Mouse (Mus musculus) intestine, postnatal 0 days (tissue): ENCODE data around the gene Ppp1r14d. TPM values are rescaled to one million over a fixed set of nuclear protein-coding genes. Genes with fewer than 3 reads are reported as not detected.

Experiments
- ATAC-seq: fragments of 200-750 bp; cut with Nextera tagmentation; 2 replicates; pipeline ENCODE4 v1.8.0; 2017; ENCODE audit warnings: mild to moderate bottlenecking, moderate TSS enrichment, moderate library complexity
- H3K27ac ChIP-seq: fragments of 300-500 bp; sonication (generic); 2 replicates; pipeline ENCODE4 v1.5.1; 2014; ENCODE audit warnings: mild to moderate bottlenecking, low read depth, low read length, moderate library complexity
- H3K27me3 ChIP-seq: fragments of 300-500 bp; sonication (generic); replicated peaks from 2 replicates; pipeline ENCODE4 v1.6.1; 2014; ENCODE audit warnings: low read length, mixed read lengths; ENCODE audit not compliant: control insufficient read depth, insufficient read depth
- H3K36me3 ChIP-seq: fragments of 300-500 bp; sonication (generic); 2 replicates; pipeline ENCODE4 v1.6.1; 2014; ENCODE audit warnings: mild to moderate bottlenecking, moderate library complexity; ENCODE audit not compliant: control insufficient read depth, insufficient read depth
- H3K4me1 ChIP-seq: fragments of 300-500 bp; sonication (generic); replicated peaks from 2 replicates; pipeline ENCODE4 v1.6.1; 2014; ENCODE audit warnings: antibody characterized with exemption, low read length, mixed read lengths; ENCODE audit not compliant: control insufficient read depth, insufficient read depth
- H3K4me2 ChIP-seq: fragments of 300-500 bp; sonication (generic); replicated peaks from 2 replicates; pipeline ENCODE4 v1.6.1; 2014; ENCODE audit warnings: low read depth, mild to moderate bottlenecking, moderate library complexity
- H3K4me3 ChIP-seq: fragments of 300-500 bp; sonication (generic); 2 replicates; pipeline ENCODE4 v1.5.1; 2014; ENCODE audit warnings: low read depth, low read length
- H3K9ac ChIP-seq: fragments of 300-500 bp; sonication (generic); 2 replicates; pipeline ENCODE4 v1.6.1; 2014; ENCODE audit warnings: mild to moderate bottlenecking, low read depth, low read length
- H3K9me3 ChIP-seq: fragments of 300-500 bp; sonication (generic); 2 replicates; pipeline ENCODE4 v1.6.1; 2016; ENCODE audit warnings: mixed run types; ENCODE audit not compliant: control insufficient read depth
- CTCF ChIP-seq: sonication (generic); IDR thresholded peaks from 2 replicates; pipeline ENCODE4 v1.5.1; 2016; ENCODE audit warnings: low read depth, mild to moderate bottlenecking, control low read depth, antibody characterized with exemption, moderate library complexity
- WGBS: fragments of 180-500 bp; shearing (Covaris S2); extraction: QIAGEN DNeasy Blood & Tissue Kit; methylation state at CpG from one replicate; pipeline ENCODE4 v1.1.7; 2014; 5-methylcytosine and 5-hydroxymethylcytosine counted together
- polyA plus RNA-seq: library from polyadenylated mRNA; unstranded; fragments of >200 nt; fragmentation: Nextera tagmentation; extraction: Ambion mirVana; gene quantifications from 2 replicates; pipeline ENCODE4 v1.2.1, GENCODE M21; 2015

The Ppp1r14d gene
- polyA plus RNA-seq, 1 experiment from 2014 or later = 78.7 TPM

- H3K4me3 ChIP-seq = peak overlapping the region; percentile 64
- peaks cover 2% of the 10 kb centered on the region; the same call in 1 of the 2 replicates for H3K36me3 ChIP-seq
- H3K27ac ChIP-seq = peak overlapping the region; percentile 89
- ATAC-seq = peak; percentile 80
- H3K9me3 ChIP-seq = no peaks in the 10 kb centered on the region
- TF ChIP-seq CTCF = no peak
- H3K9ac ChIP-seq = peak overlapping the region; percentile 50
- no peaks in the 10 kb centered on the region; the same call in 1 of the 2 replicates for H3K4me1 ChIP-seq
- no peaks in the 10 kb centered on the region for H3K27me3 ChIP-seq
- H3K4me2 ChIP-seq = peak overlapping the region; percentile 72
- WGBS = 33% methylated on average over 4 of the region's 4 CpGs
These were observed 10.5 kb upstream of the Ppp1r14d start for GRCm38 (mm10) chr2:119240075-119240818.

DNA sequence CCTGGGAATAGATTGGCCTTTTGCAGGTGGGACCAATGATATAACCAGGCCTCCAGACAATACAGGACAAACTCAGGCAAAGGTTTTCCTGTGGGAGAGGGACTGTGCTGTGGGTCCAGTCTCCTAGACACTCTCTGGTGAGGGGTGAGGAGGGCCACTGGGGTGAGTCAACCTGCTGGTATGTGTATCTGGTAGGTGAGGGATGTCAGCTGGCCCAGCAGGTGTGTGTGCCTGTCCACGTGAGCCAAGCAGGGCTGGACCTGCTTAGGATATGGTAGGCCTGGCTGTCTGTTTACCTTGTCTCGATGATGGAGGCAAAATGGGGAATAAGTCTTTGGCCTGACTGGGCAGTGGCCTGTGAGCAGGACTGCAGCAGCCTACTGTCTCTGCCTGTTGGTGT lies 9.0 kb upstream of the Ppp1r14d start:
- no peaks in the 10 kb centered on the region; the same call in 1 of the 2 replicates for H3K4me1 ChIP-seq
- no peaks in the 10 kb centered on the region for H3K9me3 ChIP-seq
- H3K4me3 ChIP-seq = peak overlapping the region; percentile 64
- 26% methylated on average over 2 of the region's 2 CpGs for WGBS
- peak overlapping the region; percentile 72 for H3K4me2 ChIP-seq
- peak overlapping the region; percentile 83; the same call in 1 of the 2 replicates for H3K9ac ChIP-seq
- H3K27me3 ChIP-seq = no peaks in the 10 kb centered on the region
- ATAC-seq = peak; percentile 63
- H3K27ac ChIP-seq = peak overlapping the region; percentile 89
- TF ChIP-seq CTCF = no peak
- H3K36me3 ChIP-seq = no peaks in the 10 kb centered on the region; the same call in 1 of the 2 replicates

DNA sequence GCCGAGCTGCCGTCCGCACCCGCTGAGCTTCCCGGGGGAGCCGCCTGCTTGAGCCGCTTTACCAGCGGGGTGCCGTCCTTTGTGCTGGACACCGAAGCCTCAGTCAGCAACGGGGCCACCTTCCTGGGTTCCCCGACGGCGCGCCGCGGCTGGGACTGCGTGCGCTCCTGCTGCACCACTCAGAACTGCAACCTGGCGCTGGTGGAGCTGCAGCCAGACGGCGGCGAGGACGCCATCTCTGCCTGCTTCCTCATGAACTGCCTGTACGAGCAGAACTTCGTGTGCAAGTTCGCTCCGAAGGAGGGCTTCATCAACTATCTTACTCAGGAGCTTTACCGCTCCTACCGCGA lies 8.1 kb upstream of the Ppp1r14d start:
- no peaks in the 10 kb centered on the region for H3K9me3 ChIP-seq
- no peaks in the 10 kb centered on the region for H3K27me3 ChIP-seq
- WGBS = 2% methylated on average over 31 of the region's 31 CpGs
- peak; percentile 1; the same call in 1 of the 2 replicates for ATAC-seq
- H3K4me1 ChIP-seq = no peaks in the 10 kb centered on the region; the same call in 1 of the 2 replicates
- peak overlapping the region; percentile 72 for H3K4me2 ChIP-seq
- H3K4me3 ChIP-seq = peak overlapping the region; percentile 64
- peak overlapping the region; percentile 89 for H3K27ac ChIP-seq
- no peaks in the 10 kb centered on the region for H3K36me3 ChIP-seq
- H3K9ac ChIP-seq = peak overlapping the region; percentile 83
- no peak for TF ChIP-seq CTCF

GRCm38 (mm10) chr2:119237210-119237870 lies 7.6 kb upstream of the Ppp1r14d start, which contains the start of gene Spint1:
Spint1 (plus strand) TSS chr2:119237362.
- under 1% methylated on average over 66 of the region's 73 CpGs for WGBS
- H3K4me1 ChIP-seq = no peaks in the 10 kb centered on the region; the same call in 1 of the 2 replicates
- peak within 1 kb of the TSS; percentile 83 for H3K9ac ChIP-seq
- H3K36me3 ChIP-seq = no peaks in the 10 kb centered on the region
- no peaks in the 10 kb centered on the region for H3K9me3 ChIP-seq
- peak; percentile 53 for ATAC-seq
- H3K4me2 ChIP-seq = peak within 1 kb of the TSS; percentile 72
- no peaks in the 10 kb centered on the region for H3K27me3 ChIP-seq
- peak within 1 kb of the TSS; percentile 64 for H3K4me3 ChIP-seq
- no peak for TF ChIP-seq CTCF
- peak within 1 kb of the TSS; percentile 89 for H3K27ac ChIP-seq

DNA sequence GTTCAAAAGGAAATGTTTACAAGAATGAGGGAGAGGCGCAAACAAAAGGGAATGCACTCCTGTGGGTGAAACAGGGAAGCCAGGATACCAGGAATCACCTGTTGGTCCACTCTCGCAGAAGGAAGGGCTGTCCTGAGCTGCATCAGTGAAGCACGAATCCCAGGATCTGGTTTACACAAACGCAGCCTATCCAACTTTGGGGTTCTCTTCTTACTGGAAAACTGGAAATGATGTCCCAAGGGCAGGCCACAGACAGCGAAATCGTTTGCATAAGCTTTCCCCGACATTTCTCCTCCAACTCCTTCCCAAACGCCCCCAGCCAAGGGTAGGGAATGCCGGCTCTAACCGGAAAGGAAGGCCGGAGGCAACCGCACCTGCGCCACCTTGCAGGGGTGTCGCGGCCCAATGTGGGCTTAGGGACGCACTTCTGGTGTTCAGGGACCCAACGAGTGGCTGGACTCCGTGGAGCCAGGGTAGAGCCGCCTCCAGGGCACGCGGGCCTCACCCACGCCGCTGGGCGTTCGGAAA lies 7.0 kb upstream of the Ppp1r14d start:
- H3K4me2 ChIP-seq = peak overlapping the region; percentile 72
- ATAC-seq = no peak

DNA sequence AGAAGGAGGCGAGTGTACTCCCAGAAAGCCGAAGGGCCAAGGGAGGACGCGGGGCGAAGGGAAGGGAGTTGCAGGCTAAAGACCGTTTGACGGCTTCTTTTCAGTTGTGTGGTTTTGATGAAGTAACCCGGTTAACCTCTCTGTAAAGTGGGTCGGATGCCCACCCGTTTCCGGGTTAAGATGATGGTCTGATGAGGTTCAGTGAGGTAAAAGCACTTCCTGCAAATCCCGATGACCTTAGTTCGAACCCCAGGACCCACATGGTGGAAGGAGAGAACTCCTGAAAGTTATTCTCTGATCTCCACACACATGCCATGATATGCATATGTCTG lies 20.6 kb downstream of the Ppp1r14d start:
- peak overlapping the region; percentile 64 for H3K9ac ChIP-seq
- 1% methylated on average over 13 of the region's 13 CpGs for WGBS
- peaks cover 33% of the 10 kb centered on the region for H3K36me3 ChIP-seq
- no peak overlapping the region for H3K27ac ChIP-seq
- H3K27me3 ChIP-seq = no peaks in the 10 kb centered on the region
- H3K9me3 ChIP-seq = no peaks in the 10 kb centered on the region
- H3K4me1 ChIP-seq = no peaks in the 10 kb centered on the region
- ATAC-seq = peak; percentile 6
- TF ChIP-seq CTCF = no peak
- H3K4me2 ChIP-seq = peak overlapping the region; percentile 68
- H3K4me3 ChIP-seq = peak overlapping the region; percentile 68

More for the DNA sequence above, 7.0 kb upstream of the Ppp1r14d start:
- Histone ChIP-seq H3K27ac (peak overlapping the region; percentile 89), H3K4me1 (no peaks in the 10 kb centered on the region; the same call in 1 of the 2 replicates), H3K36me3 (no peaks in the 10 kb centered on the region), H3K9ac (peak overlapping the region; percentile 83), H3K4me3 (peak overlapping the region; percentile 64), H3K27me3 (no peaks in the 10 kb centered on the region), H3K9me3 (no peaks in the 10 kb centered on the region)
- 7% methylated on average over 25 of the region's 25 CpGs for WGBS
- TF ChIP-seq CTCF = no peak
